Mouse (Mus musculus): Measurements from ENCODE around the gene Trim52.

- TF ChIP-seq POLR2A (IDR thresholded peaks at IDR 0.05; ENCODE audit: borderline replicate concordance, extremely low read depth, insufficient read depth, insufficient read length, poor library complexity, severe bottlenecking) (no peak), CTCF (IDR thresholded peaks at IDR 0.05; ENCODE audit: borderline replicate concordance, extremely low read depth, insufficient read depth, insufficient read length) (no peak)
Observed at GRCm38 (mm10) chr14:106119371-106119770, 13.4 kb downstream of the Trim52 start.

Measured in brain, embryonic 14.5 days (tissue).